Mouse (Mus musculus) stomach, embryonic 15.5 days (tissue): Measurements from ENCODE around the gene Ufc1. TPM values are rescaled to one million over a fixed set of nuclear protein-coding genes. Genes with fewer than 3 reads are reported as not detected.
"Not testable (repeated sequence)": the region's sequence is repeated elsewhere in the genome, so short reads cannot be mapped to it uniquely, and the experiment has no call there.

Experiments
- ATAC-seq: fragments of 200-750 bp; cut with Nextera tagmentation; 2 replicates; pipeline ENCODE4 v1.8.0; 2017; ENCODE audit warnings: low read depth, moderate number of reproducible peaks, moderate TSS enrichment; ENCODE audit not compliant: insufficient read depth, low FRiP score
- H3K27ac ChIP-seq: fragments of 300-500 bp; sonication (generic); 2 replicates; pipeline ENCODE4 v1.5.1; 2015; ENCODE audit warnings: mild to moderate bottlenecking, inconsistent platforms
- H3K27me3 ChIP-seq: fragments of 300-500 bp; sonication (generic); replicated peaks from 2 replicates; pipeline ENCODE4 v1.6.1; 2015; ENCODE audit warnings: inconsistent platforms
- H3K36me3 ChIP-seq: fragments of 300-500 bp; sonication (generic); 2 replicates; pipeline ENCODE4 v1.6.1; 2015; ENCODE audit warnings: inconsistent platforms
- H3K4me1 ChIP-seq: fragments of 300-500 bp; sonication (generic); 2 replicates; pipeline ENCODE4 v1.6.1; 2015; ENCODE audit warnings: inconsistent platforms
- H3K4me2 ChIP-seq: fragments of 300-500 bp; sonication (generic); 2 replicates; pipeline ENCODE4 v1.6.1; 2015; ENCODE audit warnings: mild to moderate bottlenecking, inconsistent platforms
- H3K4me3 ChIP-seq: fragments of 300-500 bp; sonication (generic); replicated peaks from 2 replicates; pipeline ENCODE4 v1.5.1; 2015; ENCODE audit warnings: inconsistent platforms
- H3K9ac ChIP-seq: fragments of 300-500 bp; sonication (generic); 2 replicates; pipeline ENCODE4 v1.6.1; 2015; ENCODE audit warnings: inconsistent platforms
- H3K9me3 ChIP-seq: fragments of 300-500 bp; sonication (generic); 2 replicates; pipeline ENCODE4 v1.6.1; 2016; ENCODE audit warnings: inconsistent platforms
- WGBS: fragments of 180-500 bp; shearing (Covaris S2); methylation state at CpG from one replicate; pipeline ENCODE4 v1.1.7; 2015; 5-methylcytosine and 5-hydroxymethylcytosine counted together
- polyA plus RNA-seq: library from polyadenylated mRNA; unstranded; fragments of >200 nt; fragmentation: Nextera tagmentation; extraction: Ambion mirVana; gene quantifications from 2 replicates; pipeline ENCODE4 v1.2.1, GENCODE M21; 2015

The Ufc1 gene
- polyA plus RNA-seq, 1 experiment from 2014 or later = 94.9 TPM

- 24% methylated on average over 26 of the region's 26 CpGs for WGBS
- Histone ChIP-seq H3K9me3 (no peaks in the 10 kb centered on the region), H3K27ac (peak within 1 kb of the TSS; percentile 78), H3K27me3 (no peaks in the 10 kb centered on the region), H3K4me1 (peaks cover 48% of the 10 kb centered on the region), H3K9ac (peak within 1 kb of the TSS; percentile 32), H3K4me2 (peak within 1 kb of the TSS; percentile 66), H3K4me3 (peak within 1 kb of the TSS; percentile 35), H3K36me3 (no peaks in the 10 kb centered on the region)
- no peak for ATAC-seq
Measured at GRCm38 (mm10) chr1:171250680-171251593, 43.9 kb downstream of the Ufc1 start, which contains the start of gene Ndufs2. Ndufs2 (minus strand) TSS chr1:171251388.

GRCm38 (mm10) chr1:171249913-171250600 lies 44.8 kb downstream of the Ufc1 start, which contains the start of gene Adamts4:
Adamts4 (plus strand) TSS chr1:171250421.
- H3K27me3 ChIP-seq = no peaks in the 10 kb centered on the region
- H3K4me2 ChIP-seq = peak within 1 kb of the TSS; percentile 66
- peak within 1 kb of the TSS; percentile 78 for H3K27ac ChIP-seq
- WGBS = 33% methylated on average over 5 of the region's 5 CpGs
- peak within 1 kb of the TSS; percentile 32 for H3K9ac ChIP-seq
- no peaks in the 10 kb centered on the region for H3K36me3 ChIP-seq
- H3K4me3 ChIP-seq = peak within 1 kb of the TSS; percentile 35
- no peak for ATAC-seq
- no peaks in the 10 kb centered on the region for H3K9me3 ChIP-seq
- peaks cover 54% of the 10 kb centered on the region for H3K4me1 ChIP-seq

GRCm38 (mm10) chr1:171248386-171249226 lies 46.2 kb downstream of the Ufc1 start:
- H3K4me2 ChIP-seq = peak overlapping the region; percentile 63; the same call in 1 of the 2 replicates
- WGBS = 57% methylated on average over 3 of the region's 3 CpGs
- ATAC-seq = no peak

GRCm38 (mm10) chr1:171247916-171248315 lies 46.9 kb downstream of the Ufc1 start:
- WGBS = 20% methylated on average over 4 of the region's 4 CpGs
- Histone ChIP-seq H3K9ac (no peak overlapping the region), H3K36me3 (peaks cover 11% of the 10 kb centered on the region; the same call in 1 of the 2 replicates), H3K4me3 (peak overlapping the region; percentile 72; the same call in 1 of the 2 replicates), H3K4me2 (peak overlapping the region; percentile 63), H3K27ac (peak overlapping the region; percentile 92), H3K4me1 (peaks cover 53% of the 10 kb centered on the region), H3K27me3 (no peaks in the 10 kb centered on the region), H3K9me3 (no peaks in the 10 kb centered on the region)
- ATAC-seq = no peak

More at GRCm38 (mm10) chr1:171248386-171249226, 46.2 kb downstream of the Ufc1 start:
- Histone ChIP-seq H3K9me3 (no peaks in the 10 kb centered on the region), H3K27ac (peak overlapping the region; percentile 92), H3K4me1 (peaks cover 54% of the 10 kb centered on the region), H3K9ac (no peak overlapping the region), H3K27me3 (no peaks in the 10 kb centered on the region), H3K4me3 (no peak overlapping the region), H3K36me3 (peaks cover 6% of the 10 kb centered on the region; the same call in 1 of the 2 replicates)

GRCm38 (mm10) chr1:171247453-171247841 lies 47.4 kb downstream of the Ufc1 start:
- ATAC-seq = no peak
- Histone ChIP-seq H3K27me3 (no peaks in the 10 kb centered on the region), H3K9ac (peak overlapping the region; percentile 29; the same call in 1 of the 2 replicates), H3K27ac (peak overlapping the region; percentile 92), H3K4me2 (peak overlapping the region; percentile 63), H3K9me3 (no peaks in the 10 kb centered on the region), H3K4me1 (peaks cover 49% of the 10 kb centered on the region), H3K36me3 (peaks cover 15% of the 10 kb centered on the region; the same call in 1 of the 2 replicates), H3K4me3 (peak overlapping the region; percentile 72)
- 9% methylated on average over 13 of the region's 13 CpGs for WGBS

- peaks cover 45% of the 10 kb centered on the region for H3K4me1 ChIP-seq
- peak overlapping the region; percentile 92 for H3K27ac ChIP-seq
- peak overlapping the region; percentile 79 for H3K4me2 ChIP-seq
- H3K4me3 ChIP-seq = peak overlapping the region; percentile 72
- under 1% methylated on average over 41 of the region's 41 CpGs for WGBS
- H3K9me3 ChIP-seq = no peaks in the 10 kb centered on the region
- peak overlapping the region; percentile 88 for H3K9ac ChIP-seq
- peak; percentile 90 for ATAC-seq
- peaks cover 17% of the 10 kb centered on the region; the same call in 1 of the 2 replicates for H3K36me3 ChIP-seq
- no peaks in the 10 kb centered on the region for H3K27me3 ChIP-seq
Measured at GRCm38 (mm10) chr1:171246709-171247452, 47.9 kb downstream of the Ufc1 start.

- no peak overlapping the region for H3K27ac ChIP-seq
- WGBS = 81% methylated on average over 8 of the region's 8 CpGs
- no peak for ATAC-seq
- peaks cover 29% of the 10 kb centered on the region for H3K36me3 ChIP-seq
- no peak overlapping the region for H3K9ac ChIP-seq
- no peaks in the 10 kb centered on the region for H3K27me3 ChIP-seq
- no peaks in the 10 kb centered on the region for H3K9me3 ChIP-seq
- H3K4me3 ChIP-seq = no peak overlapping the region
- H3K4me1 ChIP-seq = peaks cover 32% of the 10 kb centered on the region
- peak overlapping the region; percentile 79; the same call in 1 of the 2 replicates for H3K4me2 ChIP-seq
Measured at GRCm38 (mm10) chr1:171245353-171245752, 49.5 kb downstream of the Ufc1 start.

GRCm38 (mm10) chr1:171241952-171242351 lies 52.9 kb downstream of the Ufc1 start:
- Histone ChIP-seq H3K36me3 (peaks cover 49% of the 10 kb centered on the region), H3K4me1 (peaks cover 12% of the 10 kb centered on the region; the same call in 1 of the 2 replicates)
- ATAC-seq, H3K27me3 ChIP-seq, H3K9me3 ChIP-seq, H3K4me3 ChIP-seq, H3K4me2 ChIP-seq, H3K27ac ChIP-seq, H3K9ac ChIP-seq: not testable (repeated sequence)
- 85% methylated on average over 12 of the region's 12 CpGs for WGBS

GRCm38 (mm10) chr1:171240911-171241310 lies 53.9 kb downstream of the Ufc1 start:
- H3K27ac ChIP-seq = no peak overlapping the region
- H3K27me3 ChIP-seq = no peaks in the 10 kb centered on the region
- H3K4me3 ChIP-seq = no peak overlapping the region
- no peaks in the 10 kb centered on the region for H3K9me3 ChIP-seq
- H3K9ac ChIP-seq = no peak overlapping the region
- peaks cover 6% of the 10 kb centered on the region; the same call in 1 of the 2 replicates for H3K4me1 ChIP-seq
- 89% methylated on average over 10 of the region's 10 CpGs for WGBS
- no peak for ATAC-seq
- H3K4me2 ChIP-seq = no peak overlapping the region
- H3K36me3 ChIP-seq = peaks cover 57% of the 10 kb centered on the region

- WGBS = 64% methylated on average over 15 of the region's 15 CpGs
- ATAC-seq = no peak
- no peaks in the 10 kb centered on the region for H3K4me1 ChIP-seq
- H3K36me3 ChIP-seq = peaks cover 63% of the 10 kb centered on the region
- no peak overlapping the region for H3K9ac ChIP-seq
- peak overlapping the region; percentile 33; the same call in 1 of the 2 replicates for H3K27ac ChIP-seq
- no peaks in the 10 kb centered on the region for H3K9me3 ChIP-seq
- no peaks in the 10 kb centered on the region for H3K27me3 ChIP-seq
- H3K4me3 ChIP-seq = no peak overlapping the region
- no peak overlapping the region for H3K4me2 ChIP-seq
Measured at GRCm38 (mm10) chr1:171239992-171240744, 54.7 kb downstream of the Ufc1 start.
